Mouse (Mus musculus) T-helper 1 cell (primary cell): ENCODE data around the gene Hkdc1.

Experiments used
- in situ Hi-C: fragments of 300-600 bp; cut with MboI, MseI; formaldehyde crosslinking; loops from one replicate; pipeline ENCODE4 v1.15.1; 2025; ENCODE audit warnings: high pct_unique_total_duplicates

The Hkdc1 gene

GRCm38 (mm10) chr10:62380936-62381335 is 41.4 kb downstream of the Hkdc1 start:
- in situ Hi-C loops = loop anchor here (25.0 kb wide), 1 partner anchor 1919 kb away; no protein-coding TSS in a partner anchor

GRCm38 (mm10) chr10:62379808-62380207 is 42.5 kb downstream of the Hkdc1 start, which contains the start of gene Hk1:
Gene Hk1 (minus strand): TSS chr10:62379908.
- in situ Hi-C loops = loop anchor here (25.0 kb wide), 1 partner anchor 1918 kb away; no protein-coding TSS in a partner anchor

GRCm38 (mm10) chr10:62358827-62359226 is 63.5 kb downstream of the Hkdc1 start:
- in situ Hi-C loops = no loop called here

GRCm38 (mm10) chr10:62356105-62356730 is 66.1 kb downstream of the Hkdc1 start:
- in situ Hi-C loops = no loop called here

- in situ Hi-C loops = no loop called here
Measured at GRCm38 (mm10) chr10:62345147-62345546, 77.1 kb downstream of the Hkdc1 start.

GRCm38 (mm10) chr10:62344004-62344752 is 78.1 kb downstream of the Hkdc1 start:
- in situ Hi-C loops = no loop called here

- in situ Hi-C loops = no loop called here
Measured at GRCm38 (mm10) chr10:62342512-62342911, 79.8 kb downstream of the Hkdc1 start.

GRCm38 (mm10) chr10:62341956-62342355 is 80.3 kb downstream of the Hkdc1 start:
- in situ Hi-C loops = no loop called here

- in situ Hi-C loops = no loop called here
Measured at GRCm38 (mm10) chr10:62340991-62341390, 81.3 kb downstream of the Hkdc1 start.

GRCm38 (mm10) chr10:62340095-62340731 is 82.1 kb downstream of the Hkdc1 start:
- in situ Hi-C loops = no loop called here

GRCm38 (mm10) chr10:62339211-62340094 is 82.8 kb downstream of the Hkdc1 start:
- in situ Hi-C loops = no loop called here

GRCm38 (mm10) chr10:62338626-62339025 is 83.7 kb downstream of the Hkdc1 start:
- in situ Hi-C loops = no loop called here

GRCm38 (mm10) chr10:62338176-62338575 is 84.1 kb downstream of the Hkdc1 start:
- in situ Hi-C loops = no loop called here

- in situ Hi-C loops = no loop called here
Measured at GRCm38 (mm10) chr10:62336601-62337578, 85.4 kb downstream of the Hkdc1 start.

- in situ Hi-C loops = no loop called here
Measured at GRCm38 (mm10) chr10:62335423-62335776, 86.9 kb downstream of the Hkdc1 start.

GRCm38 (mm10) chr10:62334686-62335422 is 87.4 kb downstream of the Hkdc1 start:
- in situ Hi-C loops = no loop called here

- in situ Hi-C loops = no loop called here
Measured at GRCm38 (mm10) chr10:62333269-62333668, 89.0 kb downstream of the Hkdc1 start.
